Mouse (Mus musculus) layer of hippocampus, adult 9-10 months (tissue): ENCODE data around the gene Bnip1.

Experiments used
- DNase-seq: peaks from one replicate; pipeline ENCODE4 v3.0.0; 2022; ENCODE audit warnings: low spot score

Gene Bnip1

DNA sequence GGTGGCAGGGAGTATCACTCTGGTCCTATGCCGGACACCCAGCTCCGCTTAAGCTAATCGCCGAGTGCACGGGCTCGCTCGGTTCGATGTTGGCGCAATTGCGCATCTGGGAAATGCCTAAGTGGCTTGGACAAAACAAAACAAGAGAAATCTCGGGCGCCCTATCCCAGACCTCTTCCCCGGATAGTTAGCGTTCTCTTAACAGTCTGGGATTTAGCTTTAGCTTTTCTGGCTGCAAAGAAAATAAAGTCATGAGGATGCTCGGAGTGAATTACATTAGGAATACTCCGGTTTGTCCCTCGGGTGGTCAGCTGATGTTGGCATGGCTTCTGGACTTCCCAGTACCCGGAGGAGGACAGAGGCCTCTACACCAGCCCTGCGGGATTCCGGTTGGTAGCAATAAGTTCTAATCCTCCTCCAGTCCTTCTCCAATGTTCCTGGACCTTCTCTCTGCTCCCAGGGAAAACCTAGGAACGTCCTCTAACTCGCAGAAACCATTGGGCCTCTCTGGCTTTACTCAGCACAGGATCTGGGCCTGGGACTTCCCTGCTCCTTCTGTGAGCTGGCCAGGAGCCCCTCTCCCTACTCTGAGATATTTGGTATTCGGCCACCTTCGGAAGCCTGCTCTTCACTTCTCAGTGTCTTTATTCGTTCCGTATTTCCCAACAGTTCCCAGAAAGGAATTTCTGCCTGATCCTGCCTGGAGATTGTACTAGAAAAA, 59.0 kb downstream of the Bnip1 start:
- DNase-seq = no peak

DNA sequence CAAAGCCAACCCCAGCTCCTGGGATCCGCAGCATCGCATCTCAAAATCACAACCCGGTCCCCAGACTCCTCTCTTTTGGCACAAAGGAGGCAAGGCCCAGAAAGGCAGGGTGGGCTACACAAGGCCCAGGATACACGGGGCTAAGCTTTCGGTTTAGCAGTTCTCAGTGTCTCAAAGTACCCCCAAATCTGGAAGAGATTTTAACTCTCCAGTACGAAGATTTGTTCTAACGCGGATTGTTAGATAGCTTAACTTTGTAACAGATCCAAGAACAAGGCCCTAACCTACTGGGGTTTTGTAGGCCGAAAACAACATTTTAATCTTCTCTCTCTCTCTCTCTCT, 59.5 kb downstream of the Bnip1 start:
- DNase-seq = no peak

DNA sequence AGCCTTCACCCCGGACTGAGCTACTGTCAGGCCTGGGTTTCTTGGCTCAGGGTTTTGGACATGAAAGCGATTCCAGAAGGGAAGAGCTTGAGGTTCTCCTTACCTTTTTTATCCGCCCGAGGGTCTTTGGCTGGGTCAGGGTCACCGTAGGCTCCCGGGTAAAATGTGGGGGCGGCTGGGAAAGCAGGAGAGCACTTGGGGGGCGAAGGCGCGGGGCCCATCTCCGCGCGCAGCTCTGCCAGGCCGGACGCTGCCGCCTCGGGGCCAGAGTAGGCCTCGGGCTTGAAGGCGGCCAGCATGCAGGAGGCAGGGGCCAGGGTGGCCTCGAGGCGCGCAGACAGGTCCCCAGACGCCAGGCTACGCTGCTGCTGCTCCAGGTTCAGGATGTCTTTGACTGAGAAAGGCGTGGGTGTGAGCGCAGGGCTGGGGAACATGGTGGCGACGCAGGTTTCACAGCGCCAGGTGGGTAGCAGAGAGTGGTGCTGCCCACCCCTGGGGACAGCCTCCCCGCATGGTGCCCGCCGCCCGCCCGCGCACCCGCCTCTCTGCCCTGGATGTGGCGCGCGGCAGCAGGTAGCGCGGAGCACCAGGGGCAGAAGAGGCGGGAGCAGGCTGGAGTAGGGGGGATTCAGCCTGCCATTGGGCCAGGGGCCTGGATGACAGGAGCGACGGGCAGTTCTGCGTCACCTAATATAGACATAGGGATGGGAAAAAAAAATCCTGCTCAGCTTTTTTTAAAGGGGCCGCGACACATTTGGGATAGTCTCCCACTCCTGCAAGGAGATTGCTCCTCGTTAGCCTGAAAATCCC, 60.3 kb downstream of the Bnip1 start:
- no peak for DNase-seq

DNA sequence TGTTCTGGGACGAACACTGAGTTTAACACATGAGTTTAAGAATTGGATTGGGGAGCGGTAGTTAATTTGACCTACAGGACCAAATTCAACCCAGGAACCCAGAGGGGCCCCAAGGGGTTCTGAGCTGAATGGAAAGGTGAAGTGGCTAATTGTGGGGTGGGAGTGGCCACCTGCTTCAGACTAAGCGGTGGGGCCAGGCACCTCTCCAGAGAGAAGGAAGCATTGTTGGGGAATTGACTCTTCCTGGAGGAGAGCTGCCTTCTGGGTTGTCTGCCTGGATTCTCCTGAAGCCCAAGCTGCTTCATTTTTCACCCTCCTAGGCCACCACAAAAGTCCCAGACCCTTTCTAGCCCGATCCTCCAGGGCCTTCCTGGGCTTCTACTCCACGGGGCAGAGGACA, 61.1 kb downstream of the Bnip1 start:
- no peak for DNase-seq
